Mouse (Mus musculus): ENCODE data around the gene Psmd13.

Gene Psmd13

DNA sequence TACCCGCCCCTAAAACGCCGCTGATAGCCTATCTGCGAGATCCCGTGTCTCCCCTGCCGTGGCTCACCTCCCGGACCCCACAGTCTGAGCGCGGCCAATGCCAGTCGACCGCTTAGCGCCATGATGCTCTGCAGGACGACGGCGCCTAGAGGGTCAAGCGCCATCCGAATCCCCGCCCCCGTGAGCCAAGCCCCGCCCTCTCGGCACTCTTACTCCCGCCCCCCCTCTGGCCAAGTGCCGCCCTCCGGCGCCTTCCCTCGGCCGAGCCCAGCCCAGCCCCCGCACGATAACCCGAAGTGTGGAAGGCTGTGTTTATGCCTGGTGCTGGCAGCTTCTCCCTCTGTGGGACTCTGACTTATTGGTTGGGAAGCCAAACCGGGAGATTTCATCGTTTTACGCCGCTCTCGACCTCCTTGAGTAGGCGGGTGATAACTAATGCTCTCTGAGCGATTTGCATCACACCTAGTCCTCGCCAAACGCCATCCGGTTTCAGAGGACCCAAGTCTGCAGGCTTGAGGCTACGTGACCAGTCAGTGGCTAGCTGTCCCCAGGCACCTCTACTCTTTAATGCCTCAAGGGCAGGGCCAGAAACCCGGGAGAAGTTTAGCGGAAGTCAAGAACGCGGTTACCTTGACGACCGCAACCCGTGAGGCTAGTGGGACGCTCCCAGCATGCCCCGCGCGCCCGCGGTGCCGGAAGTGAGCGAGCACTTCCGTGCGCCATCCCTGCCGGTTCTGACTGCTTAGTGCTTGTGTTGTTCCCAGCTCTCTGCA lies at the start of gene Psmd13, which contains the start of gene Sirt3:
TSS of gene Psmd13 (plus strand) at position 273 of the 773 bp plus-strand sequence.
TSS of gene Sirt3 (minus strand) at position 614 of the 773 bp plus-strand sequence.
- peak; percentile 99 for DNase-seq

DNA sequence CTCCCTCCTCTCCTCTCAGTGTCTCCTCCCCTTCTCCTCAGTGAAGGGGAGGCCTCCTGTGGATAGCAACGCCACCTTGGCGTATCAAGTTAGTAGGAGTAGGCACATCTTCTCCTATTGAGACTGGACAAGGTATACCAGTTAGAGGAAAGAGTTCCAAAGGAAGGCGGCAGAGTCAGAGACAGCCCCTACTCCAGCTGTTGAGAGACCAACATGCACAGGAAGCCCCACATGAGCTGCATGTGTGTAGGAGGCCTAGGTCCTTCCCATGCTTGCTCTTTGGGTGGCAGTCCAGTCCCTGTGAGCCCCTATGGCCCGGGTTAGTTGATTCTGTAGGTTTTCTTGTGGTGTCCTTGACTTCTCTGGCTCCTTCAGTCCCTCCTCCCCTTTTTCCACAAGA lies 48.4 kb upstream of the Psmd13 start:
- DNase-seq = peak; percentile 63

DNA sequence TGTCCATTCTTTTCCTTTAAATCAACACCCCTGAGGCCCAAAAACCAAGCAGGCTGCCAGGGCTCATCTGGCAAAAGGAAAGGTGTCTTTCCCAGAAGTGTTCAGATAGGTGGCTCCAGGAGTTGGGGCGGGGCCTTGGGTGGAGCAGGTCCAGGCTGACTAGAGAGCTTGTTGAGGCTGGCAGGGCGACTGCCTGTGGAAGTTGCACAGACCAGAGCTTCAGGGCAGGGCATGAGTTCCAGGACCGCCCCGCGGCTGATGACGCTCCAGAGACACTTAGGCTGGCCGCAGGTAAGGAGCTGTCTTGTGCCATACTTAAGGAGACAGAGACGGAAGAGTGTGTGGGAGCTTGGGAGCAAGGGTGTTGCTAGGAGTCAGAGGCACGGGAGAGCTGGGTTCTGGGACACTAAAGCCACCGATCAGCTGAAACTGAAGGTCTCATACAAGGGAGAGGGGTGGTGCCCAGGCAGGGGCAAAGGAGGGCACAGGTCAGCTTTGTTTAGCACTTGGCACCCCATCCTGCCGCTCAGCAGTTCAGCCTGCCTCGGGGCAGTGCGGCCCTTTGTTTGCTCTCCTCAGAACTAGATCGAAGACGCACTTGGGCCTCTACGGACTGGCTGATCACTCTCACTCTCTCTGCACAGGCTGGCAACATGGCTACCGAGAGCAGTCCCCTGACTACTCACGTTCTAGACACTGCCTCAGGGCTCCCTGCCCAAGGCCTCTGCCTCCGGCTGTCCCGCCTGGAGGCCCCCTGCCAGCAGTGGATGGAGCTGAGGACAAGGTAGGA lies 46.6 kb upstream of the Psmd13 start, which contains the start of gene Urah:
TSS of gene Urah (plus strand) at position 51 of the 790 bp plus-strand sequence.
- peak; percentile 88 for DNase-seq

GRCm38 (mm10) chr7:140835758-140836087 lies 46.0 kb upstream of the Psmd13 start:
- peak; percentile 64 for DNase-seq

DNA sequence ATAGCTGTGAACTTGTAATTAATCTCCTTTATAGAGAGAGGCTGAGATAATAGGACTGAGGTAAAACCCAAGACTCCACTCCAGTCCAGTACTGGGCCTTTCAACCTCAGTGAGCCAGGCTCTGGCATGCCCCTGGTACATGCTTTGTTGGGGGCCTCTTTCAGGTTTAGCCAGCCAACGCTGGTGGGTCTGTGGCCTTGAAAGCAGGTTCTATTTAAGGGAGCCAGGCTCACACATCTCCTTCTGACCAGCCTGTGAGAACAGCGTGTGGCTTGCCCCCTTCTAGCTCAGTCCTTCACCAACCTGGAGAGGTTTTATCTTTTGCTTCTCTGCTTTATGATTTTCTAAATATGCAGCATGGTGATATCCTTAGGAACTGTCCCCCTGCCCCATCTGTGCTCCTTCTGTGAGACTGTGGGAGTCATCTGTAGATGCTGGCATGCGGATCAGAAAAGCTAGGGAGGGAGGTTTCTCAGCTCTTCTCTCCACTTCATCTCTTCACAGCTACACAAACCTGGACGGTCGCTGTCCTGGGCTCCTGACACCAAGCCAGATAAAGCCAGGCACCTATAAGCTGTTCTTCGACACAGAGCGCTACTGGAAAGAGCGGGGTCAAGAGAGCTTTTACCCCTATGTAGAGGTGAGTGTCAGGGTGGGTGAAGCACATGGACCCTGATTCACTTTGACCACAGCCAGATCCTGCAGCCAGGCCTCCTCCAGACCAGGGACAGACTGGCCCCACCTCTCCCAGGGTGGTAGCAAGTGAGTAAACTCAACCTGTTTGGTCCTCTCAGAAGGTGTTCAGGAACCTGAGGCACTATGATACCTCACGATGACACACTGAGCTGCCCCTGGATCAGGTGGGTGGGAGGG lies 45.3 kb upstream of the Psmd13 start:
- peak; percentile 79 for DNase-seq

DNA sequence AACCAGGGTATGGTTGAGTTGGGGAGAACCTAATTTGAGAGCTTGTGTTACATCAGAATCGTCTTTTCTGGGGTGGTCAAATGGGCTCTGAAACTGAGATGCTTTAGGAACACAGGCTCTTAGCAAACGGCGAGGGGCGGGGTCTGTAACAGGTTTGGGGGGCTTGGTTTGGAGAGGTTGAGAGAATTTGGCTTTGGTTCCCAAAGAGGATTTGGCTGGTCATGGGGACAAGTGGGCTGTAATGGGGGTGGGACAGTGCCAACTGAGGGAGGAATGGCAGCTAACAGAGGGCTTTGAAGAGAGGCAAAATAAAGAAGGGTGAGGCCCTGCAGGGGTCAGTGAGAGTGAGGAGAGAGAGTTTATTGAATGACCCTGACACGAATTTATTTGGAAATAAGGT lies 42.2 kb upstream of the Psmd13 start:
- DNase-seq = peak; percentile 83

DNA sequence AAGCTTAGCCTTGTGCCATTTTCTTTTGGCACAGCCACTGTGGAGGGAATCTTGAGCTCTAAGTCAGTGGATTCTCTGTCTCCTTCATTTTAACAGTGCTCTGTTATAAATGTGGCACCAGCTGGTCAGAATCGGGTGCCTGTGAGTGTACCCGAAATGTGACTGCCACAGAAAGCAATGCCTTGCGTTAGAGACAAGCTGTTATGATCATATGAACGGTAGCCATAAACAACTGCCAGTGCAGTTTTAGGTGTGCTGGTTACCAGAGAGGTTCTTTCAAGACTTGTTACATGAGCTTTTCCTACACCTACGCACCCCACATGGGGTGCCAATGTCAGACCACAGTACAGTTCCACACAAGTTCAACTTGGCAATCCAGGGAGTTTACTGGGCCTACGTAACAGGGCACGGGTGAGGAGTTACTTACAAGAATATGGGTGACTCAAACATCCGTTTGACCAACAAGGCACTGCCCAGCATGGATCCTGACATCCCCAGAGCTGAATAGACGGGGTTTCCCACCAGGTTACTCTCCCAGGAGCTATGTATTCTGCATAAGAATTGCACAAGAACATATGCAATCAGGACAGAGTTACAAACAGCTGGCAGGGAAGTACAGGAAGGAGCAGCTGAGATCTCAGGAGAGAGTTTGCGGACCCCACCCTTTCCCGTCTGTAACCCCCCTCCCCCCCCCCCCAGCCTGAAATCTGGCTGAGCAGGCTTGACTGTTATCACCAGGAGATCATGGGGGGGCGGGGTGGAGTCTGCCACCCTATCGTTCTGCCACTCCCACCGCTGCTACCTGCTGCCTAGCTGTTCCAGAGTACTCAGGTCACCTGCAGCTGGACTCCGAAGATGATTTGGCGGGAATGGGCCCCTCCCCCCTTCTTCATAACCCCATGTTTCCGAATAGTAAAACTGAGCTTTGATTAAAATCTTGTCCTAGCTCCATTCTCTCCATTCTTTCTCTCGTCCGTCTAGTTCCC lies 40.7 kb upstream of the Psmd13 start:
- DNase-seq = peak; percentile 73

DNA sequence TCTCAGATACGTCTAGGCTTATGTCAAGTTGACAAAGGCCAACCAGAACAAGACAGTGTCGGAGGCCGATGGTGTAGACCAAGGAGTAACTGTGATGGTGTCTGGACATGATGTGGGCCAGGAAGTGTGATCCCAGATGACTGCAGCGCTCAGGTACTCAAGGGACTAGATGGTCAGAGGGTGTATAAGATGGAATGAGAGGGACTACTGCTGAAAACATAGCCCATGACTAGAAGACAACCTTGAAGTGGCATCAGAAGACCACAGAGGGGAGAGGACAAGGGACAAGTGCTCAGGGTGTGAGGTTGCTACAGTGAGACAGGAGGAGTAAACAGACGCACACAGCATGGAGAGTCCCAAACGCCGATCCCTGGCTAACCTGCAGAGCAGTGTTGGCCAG lies 38.0 kb upstream of the Psmd13 start:
- DNase-seq = peak; percentile 84

- DNase-seq = peak; percentile 97
These were observed 36.7 kb upstream of the Psmd13 start, which contains the start of gene Scgb1c1 for GRCm38 (mm10) chr7:140844905-140845665. Gene Scgb1c1, plus strand, starts transcription at chr7:140845547.

GRCm38 (mm10) chr7:140845683-140846082 lies 36.1 kb upstream of the Psmd13 start:
- DNase-seq = peak; percentile 92

DNA sequence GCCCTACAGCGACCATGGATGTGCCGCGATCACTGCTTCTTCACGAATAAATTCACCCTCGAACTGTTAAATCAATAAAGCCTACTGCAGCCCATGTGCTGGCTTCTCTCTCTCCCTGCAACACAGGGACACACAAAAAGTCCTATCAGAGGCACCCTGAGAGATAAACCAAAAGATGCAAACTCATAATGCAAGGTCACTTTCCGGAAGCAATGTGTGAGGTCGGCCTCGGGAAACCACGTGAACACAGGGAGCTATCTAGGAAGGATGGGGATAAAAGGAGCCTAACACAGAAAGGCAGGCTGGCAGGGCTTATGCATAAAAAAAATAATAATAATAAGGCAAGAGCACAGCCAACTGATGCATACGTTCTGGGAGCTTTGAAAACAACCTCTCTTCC lies 35.1 kb upstream of the Psmd13 start:
- no peak for DNase-seq

GRCm38 (mm10) chr7:140847755-140848580 lies 33.8 kb upstream of the Psmd13 start, which contains the start of gene Odf3:
Gene Odf3, plus strand, starts transcription at chr7:140847805.
- peak; percentile 90 for DNase-seq

GRCm38 (mm10) chr7:140848591-140848990 lies 33.2 kb upstream of the Psmd13 start:
- peak; percentile 90 for DNase-seq

- no peak for DNase-seq
These were observed 29.9 kb upstream of the Psmd13 start for GRCm38 (mm10) chr7:140851916-140852315.

DNA sequence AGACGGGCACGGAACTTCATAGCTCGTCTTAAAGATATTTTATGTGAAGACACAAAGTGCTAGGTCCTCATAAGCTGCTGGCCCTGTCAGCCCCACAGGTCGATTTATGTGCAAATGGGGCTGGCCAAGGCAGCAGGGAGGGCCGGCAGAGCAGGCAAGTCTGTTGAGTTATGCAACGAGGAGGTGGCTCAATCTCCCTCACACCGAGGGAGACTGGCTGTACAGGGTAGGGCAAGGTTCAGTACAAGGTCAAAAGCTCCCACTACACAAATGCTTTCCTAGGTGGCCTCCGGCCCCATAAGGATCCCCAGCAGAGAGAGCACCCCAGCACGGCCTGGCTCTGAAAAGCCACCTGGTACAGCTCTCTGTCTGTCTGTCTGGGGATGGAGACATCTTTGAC lies 28.4 kb upstream of the Psmd13 start:
- no peak for DNase-seq

DNA sequence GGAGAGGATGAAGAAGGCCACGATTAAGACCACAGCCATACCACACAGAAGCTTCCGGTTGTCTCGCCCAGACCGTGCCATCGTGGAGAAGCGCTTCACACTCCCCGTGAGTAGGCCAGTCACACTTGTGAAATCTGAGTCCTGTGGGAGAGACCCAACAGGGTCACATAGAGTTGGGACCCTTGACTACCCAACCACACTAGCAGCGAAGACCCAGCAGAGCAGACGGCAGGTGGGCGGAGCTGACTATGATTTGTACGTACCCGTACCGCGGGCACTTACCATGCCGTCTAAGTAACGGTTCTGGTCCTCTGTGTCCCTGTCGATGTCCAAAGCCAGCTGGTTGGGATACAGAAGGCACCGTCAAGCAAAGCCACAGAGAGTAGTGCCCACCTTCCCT lies 27.3 kb upstream of the Psmd13 start:
- peak; percentile 88 for DNase-seq

GRCm38 (mm10) chr7:140855181-140855580 lies 26.6 kb upstream of the Psmd13 start:
- DNase-seq = no peak

GRCm38 (mm10) chr7:140855860-140856784 lies 25.6 kb upstream of the Psmd13 start, which contains the start of gene Gm45785:
Gene Gm45785, minus strand, starts transcription at chr7:140856331.
- DNase-seq = peak; percentile 99
